Mouse (Mus musculus) lung, postnatal 14 days (tissue): Measurements from ENCODE around the gene Cdk2ap1.
"Not testable (repeated sequence)": the region's sequence is repeated elsewhere in the genome, so short reads cannot be mapped to it uniquely, and the experiment has no call there.

Experiments used
- DNase-seq: peaks from one replicate; pipeline ENCODE4 v3.0.0; 2021

Cdk2ap1 gene

DNA sequence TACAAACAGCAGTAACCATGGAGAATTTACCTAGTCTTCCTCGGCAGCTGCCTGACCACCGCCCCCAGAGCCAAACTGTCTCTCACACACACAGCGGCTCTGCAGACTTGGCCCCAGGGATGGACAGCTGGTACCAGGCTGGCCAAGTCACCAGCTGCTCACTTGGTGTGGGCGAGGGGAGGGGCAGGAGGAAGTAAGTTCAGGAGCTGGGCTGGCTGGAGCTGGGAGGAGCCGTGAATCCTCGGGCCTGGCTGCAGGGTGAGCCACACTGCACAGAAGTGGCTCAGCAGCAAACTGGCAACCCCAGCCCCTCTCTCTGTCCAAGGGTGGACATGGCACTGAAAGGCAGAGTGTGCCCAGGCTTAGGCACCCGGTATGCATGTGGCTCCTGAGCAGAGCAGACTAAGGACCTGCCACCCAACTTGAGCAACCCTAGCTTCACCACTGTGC lies 11.7 kb downstream of the Cdk2ap1 start:
- peak; percentile 65 for DNase-seq

DNA sequence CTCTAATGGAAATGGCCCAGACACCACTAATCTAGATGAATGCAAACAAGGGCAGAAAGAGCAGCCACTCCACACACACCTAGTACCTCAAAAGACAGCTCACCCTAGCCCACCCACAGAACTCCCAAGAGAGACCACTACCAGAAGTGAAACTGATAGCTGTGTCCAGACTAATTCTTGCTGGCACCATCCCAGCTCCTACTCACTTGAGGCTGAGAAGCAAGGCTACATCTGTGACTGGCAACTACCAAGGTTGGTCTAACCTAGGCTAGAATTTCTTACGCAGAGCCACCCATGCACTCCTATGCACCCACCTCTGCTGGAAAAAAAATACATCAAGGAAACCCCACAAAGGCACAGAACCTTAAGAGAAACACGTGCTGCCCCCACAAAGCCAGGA lies 12.5 kb downstream of the Cdk2ap1 start:
- DNase-seq: no peak

GRCm38 (mm10) chr5:124349196-124349595 lies 13.7 kb downstream of the Cdk2ap1 start:
- no peak for DNase-seq

- DNase-seq: no peak
Measured at GRCm38 (mm10) chr5:124342897-124343296, 20.0 kb downstream of the Cdk2ap1 start.

GRCm38 (mm10) chr5:124341753-124342339 lies 21.0 kb downstream of the Cdk2ap1 start:
- peak; percentile 28 for DNase-seq

DNA sequence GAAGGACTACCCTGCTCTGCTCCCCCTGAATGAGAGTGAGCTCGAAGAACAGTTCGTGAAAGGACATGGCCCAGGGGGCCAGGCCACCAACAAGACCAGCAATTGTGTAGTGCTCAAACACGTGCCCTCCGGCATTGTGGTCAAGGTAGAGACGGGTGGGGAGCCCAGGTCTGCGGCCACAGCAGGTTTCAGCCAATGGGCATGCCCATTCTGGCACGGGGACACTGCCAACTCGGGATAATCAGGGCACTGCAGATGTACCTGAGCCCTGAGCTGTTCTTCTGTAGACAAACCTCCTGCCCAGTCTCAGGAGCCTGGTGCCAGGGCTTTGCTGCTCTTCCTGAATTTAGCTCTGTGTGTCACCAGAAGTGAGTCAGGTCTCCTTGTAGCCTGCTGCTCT lies 24.1 kb downstream of the Cdk2ap1 start:
- no peak for DNase-seq

GRCm38 (mm10) chr5:124337909-124338308 lies 25.0 kb downstream of the Cdk2ap1 start:
- DNase-seq: peak; percentile 60

GRCm38 (mm10) chr5:124337103-124337502 lies 25.8 kb downstream of the Cdk2ap1 start:
- no peak for DNase-seq

DNA sequence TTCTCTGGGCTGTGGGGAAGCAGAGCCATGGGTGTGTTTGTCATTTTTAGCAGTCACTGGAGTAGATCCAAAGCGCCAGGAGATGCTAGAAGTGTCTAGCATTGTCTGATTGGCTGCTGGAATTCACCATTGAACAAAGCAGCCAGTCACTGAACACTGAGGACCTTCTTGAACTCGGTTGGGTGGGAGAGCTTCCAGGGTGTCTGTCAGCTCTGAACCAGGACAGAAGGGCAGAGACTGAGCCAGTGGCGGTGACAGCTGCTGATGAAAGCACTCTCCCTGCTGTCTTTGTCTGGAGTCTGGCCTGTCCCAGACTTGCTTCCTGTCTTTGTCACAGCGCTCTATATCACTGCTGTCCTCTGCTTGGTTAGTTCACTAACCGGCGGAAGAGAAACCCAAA lies 28.5 kb downstream of the Cdk2ap1 start:
- peak; percentile 70 for DNase-seq

DNA sequence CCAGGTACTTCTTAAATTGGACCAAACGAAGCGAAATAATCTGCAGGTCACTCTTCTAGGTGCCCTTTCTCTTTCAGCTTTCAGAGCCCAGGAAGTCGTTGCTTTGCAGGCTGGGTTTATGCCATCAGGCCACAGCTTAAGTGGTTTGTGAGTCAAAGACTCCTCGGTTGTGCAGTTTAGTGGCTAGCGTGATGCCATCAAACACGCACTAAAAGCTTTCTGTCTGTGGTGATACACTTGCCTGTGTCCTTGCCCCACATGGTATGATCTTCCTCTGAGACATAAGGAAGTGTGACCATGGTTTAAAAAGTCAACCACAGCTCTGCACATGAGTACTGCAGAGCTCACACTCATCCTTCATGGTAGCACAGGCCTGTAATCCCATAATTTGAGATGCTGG lies 32.8 kb downstream of the Cdk2ap1 start:
- DNase-seq: no peak

- peak; percentile 100 for DNase-seq
Measured at GRCm38 (mm10) chr5:124327510-124328364, 35.1 kb downstream of the Cdk2ap1 start, which contains the start of the genes Mphosph9 and 2810006K23Rik. Mphosph9 (minus strand) TSS chr5:124327972. 2810006K23Rik (plus strand) TSS chr5:124328089.

DNA sequence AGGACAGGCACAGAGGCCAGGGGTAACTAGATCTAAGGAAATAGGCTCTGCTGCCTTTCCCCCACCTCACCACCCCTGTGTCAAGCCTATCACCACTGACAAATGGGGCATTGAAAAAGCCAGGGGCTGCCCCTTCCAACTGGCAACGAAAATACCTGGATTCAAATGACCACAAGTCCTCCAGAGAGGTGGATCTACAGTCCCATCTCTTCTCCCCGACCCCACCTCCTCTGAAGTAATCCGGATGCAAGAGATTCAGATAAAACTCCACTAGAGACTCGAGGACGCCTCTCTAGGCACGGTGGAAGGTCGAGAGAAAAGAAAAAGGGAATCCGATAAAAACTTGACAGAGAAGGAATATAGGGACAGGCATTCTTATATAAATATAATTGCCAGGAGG lies 36.1 kb downstream of the Cdk2ap1 start:
- no peak for DNase-seq

DNA sequence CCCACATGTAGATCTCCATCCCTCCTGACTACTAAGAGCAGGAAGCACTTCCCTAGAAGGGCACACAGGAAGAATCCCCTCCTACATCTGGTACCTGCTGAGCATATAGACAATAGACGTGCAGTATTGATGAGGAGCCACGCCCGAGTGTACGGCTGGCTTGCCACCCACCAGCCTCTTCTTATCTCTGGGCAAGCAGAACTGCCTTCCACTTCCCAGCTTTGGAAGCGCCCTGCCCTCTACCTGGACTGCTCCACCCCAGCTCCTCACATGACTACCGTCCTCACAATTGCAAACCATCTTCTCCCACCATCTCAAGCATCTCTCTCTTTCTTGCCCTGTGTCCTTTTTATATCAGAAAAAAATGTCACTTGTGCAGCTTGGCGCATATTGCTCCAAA lies 45.2 kb downstream of the Cdk2ap1 start:
- DNase-seq: no peak

DNA sequence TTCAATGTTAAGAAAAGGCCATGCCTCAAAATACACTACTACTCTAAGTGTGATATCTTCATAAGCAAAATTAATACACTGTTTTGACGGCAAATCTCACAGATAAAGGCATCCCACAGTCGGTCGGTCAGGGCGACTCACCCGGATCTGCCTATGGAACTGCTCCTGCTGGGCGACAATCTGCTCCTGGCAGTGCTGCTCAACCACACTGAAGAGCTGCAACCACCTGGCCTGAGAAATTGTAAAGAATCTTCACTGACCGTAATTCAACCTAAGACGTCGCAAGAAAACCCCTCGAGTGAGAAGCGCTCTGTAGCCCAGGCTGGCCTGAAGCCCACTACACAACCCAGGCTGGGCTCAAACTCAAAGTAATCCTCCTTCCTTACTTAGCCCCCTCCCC lies 46.9 kb downstream of the Cdk2ap1 start:
- no peak for DNase-seq

DNA sequence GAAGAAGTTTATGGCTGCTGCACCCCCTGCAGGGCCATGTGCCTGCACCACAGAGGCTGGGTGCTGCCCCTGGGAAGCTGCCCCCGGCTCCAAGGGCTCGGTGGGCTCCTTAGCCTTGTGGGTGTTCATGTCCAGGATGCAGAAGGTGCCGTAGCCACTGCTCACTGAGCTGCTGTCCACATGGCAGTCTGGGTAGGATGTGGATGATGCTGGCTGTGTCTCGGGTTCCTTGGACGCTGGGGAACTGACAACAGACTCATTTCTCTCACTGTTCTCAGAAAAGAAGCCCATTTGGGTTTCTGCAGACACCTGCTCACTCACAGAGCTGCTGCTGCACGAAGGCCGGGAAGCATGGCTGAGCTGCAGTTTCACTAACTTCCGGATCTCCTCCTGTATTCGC lies 47.4 kb downstream of the Cdk2ap1 start:
- no peak for DNase-seq

- DNase-seq: no peak
Measured at GRCm38 (mm10) chr5:124310091-124310490, 52.8 kb downstream of the Cdk2ap1 start.

DNA sequence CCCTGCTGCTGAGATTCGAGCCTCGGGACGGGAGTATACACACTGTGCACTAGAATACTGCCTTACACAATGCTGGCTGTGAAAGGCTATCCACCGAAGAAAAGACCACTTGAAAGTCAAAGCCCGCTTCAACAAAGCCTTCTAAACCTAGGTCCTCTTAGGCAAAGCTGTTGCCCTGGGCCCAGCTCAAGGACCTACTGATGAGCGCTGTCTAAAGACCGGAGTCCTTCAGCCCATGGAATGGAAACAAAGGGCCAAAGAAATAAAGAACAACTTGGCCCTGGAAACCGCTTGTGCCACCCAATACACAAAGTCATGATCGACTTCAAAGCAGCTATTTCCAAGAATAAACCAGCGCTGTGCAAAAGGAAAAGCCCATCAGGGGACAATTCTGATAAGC lies 53.7 kb downstream of the Cdk2ap1 start:
- DNase-seq: no peak

DNA sequence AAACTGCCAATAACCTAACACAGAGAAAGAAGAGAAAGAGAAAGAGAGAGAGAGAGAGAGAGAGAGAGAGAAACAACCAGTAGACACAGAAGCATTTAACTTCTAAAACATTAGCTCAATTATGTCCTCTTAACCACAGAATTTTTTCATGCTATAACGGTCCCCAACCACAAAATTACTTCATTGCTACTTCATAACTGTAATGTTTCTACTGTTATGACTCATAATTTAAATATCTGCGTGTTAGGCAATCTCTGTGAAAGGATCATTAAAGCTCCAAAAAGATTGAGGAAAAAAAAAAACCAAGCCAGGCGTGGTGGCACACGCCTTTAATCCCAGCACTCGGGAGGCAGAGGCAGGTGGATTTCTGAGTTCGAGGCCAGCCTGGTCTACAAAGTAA lies 60.0 kb downstream of the Cdk2ap1 start:
- not testable (repeated sequence) for DNase-seq

DNA sequence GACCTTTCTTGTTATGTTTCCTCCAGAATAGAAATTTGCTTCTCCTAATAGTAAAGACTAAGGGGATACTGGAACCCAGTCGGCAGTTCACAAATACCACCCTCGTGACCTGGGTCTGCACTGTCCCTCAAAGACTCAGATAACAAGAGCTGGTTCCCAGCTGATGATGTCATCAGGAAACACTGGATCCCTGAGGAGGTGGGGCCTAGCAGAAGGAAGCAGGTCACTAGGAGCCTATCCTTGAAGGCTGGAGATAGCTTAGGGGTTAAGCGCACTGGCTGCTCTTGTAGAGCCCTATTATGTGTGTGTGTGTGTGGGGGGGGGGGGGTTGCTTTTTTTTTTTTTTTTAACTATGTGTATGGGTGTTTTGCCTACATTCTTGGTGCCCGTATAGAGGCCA lies 62.8 kb downstream of the Cdk2ap1 start:
- DNase-seq: no peak

- DNase-seq: peak; percentile 18
Measured at GRCm38 (mm10) chr5:124299307-124299706, 63.6 kb downstream of the Cdk2ap1 start.

- DNase-seq: no peak
Measured at GRCm38 (mm10) chr5:124296475-124296874, 66.4 kb downstream of the Cdk2ap1 start.
